Mouse (Mus musculus): ENCODE results near the gene Nolc1.

DNA sequence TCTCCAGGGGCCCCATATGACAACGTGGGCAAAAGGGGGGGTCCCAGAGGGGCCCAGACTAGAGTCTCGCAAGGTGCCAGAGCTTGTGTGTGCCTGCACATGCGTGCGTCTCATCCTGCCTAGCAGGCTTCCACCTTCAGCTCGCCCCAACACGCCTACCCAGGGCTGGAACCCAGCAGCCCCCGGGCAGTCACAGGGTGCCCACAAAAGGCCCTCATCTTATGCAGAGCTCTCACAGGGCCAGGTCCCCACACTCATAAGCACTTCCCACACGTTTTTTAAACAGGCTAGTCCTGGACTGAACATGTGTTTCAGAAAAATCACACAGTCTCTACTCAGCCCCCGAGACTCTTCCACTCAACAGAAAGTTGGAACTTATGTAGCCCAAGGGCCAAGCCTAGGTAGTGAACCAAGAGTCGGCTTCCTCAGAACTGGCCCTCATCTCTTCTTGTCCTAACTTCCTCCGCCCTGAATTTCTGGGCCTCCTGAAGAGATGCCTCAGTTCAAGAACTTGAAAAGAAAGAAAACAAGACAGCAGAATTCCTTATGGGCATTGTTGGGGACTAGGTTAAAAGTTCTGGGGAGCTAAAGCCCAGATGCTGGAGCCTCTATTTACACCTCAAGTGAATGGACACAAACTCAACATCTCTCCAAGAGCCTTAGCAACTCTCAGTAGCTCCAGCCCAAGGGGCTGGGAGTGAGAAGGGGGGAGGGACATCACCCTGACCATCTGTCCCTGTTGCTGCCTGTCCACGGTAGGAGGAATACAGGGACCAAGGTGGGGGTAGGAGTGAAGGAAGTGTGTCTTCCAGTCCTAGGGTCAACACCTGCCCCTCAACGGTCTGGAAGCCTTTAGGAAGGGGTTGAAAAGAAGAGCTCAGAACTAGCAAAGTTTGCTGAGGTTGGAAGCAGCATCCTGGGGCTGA is 37.5 kb upstream of the Nolc1 start:
- no peak for TF ChIP-seq CTCF (IDR thresholded peaks at IDR 0.05)
- no peak for TF ChIP-seq EP300 (IDR thresholded peaks at IDR 0.05)

All from lung, postnatal 0 days (tissue).